Mouse (Mus musculus) cortical plate, adult 2 months (tissue): ENCODE measurements around the gene Crybb2. TPM values are rescaled to one million over a fixed set of nuclear protein-coding genes. Genes with fewer than 3 reads are reported as not detected.

Experiments
- H3K27ac ChIP-seq: fragments of 200-500 bp; 2 replicates; pipeline ENCODE4 v1.5.1; 2012; ENCODE audit warnings: low read length, control low read depth, inconsistent platforms; ENCODE audit not compliant: insufficient read depth
- H3K4me1 ChIP-seq: fragments of 200-500 bp; 2 replicates; pipeline ENCODE4 v1.6.1; 2011; ENCODE audit warnings: low read length; ENCODE audit not compliant: control insufficient read depth, insufficient read depth
- H3K4me3 ChIP-seq: fragments of 200-500 bp; 2 replicates; pipeline ENCODE4 v1.5.1; 2011; ENCODE audit warnings: mild to moderate bottlenecking, low read length, control low read depth; ENCODE audit not compliant: insufficient read depth
- CTCF ChIP-seq: fragments of 200-500 bp; IDR thresholded peaks from 2 replicates; pipeline ENCODE4 v1.5.1; 2011; ENCODE audit warnings: mild to moderate bottlenecking, control low read depth, low read length; ENCODE audit not compliant: insufficient read depth; ENCODE audit errors: extremely low read depth
- POLR2A ChIP-seq: fragments of 200-500 bp; IDR thresholded peaks from 2 replicates; pipeline ENCODE4 v1.6.1; 2011; ENCODE audit warnings: mild to moderate bottlenecking, low read length, control low read depth; ENCODE audit not compliant: insufficient read depth; ENCODE audit errors: extremely low read depth
- polyA plus RNA-seq: library from polyadenylated mRNA; depleted of rRNA; stranded (reverse); fragments of >200 nt; gene quantifications from 2 replicates; pipeline ENCODE4 v1.2.3, GENCODE M21; 2012

The Crybb2 gene
- polyA plus RNA-seq, 1 experiment = not detected

- no peak overlapping the region for H3K4me3 ChIP-seq
- H3K4me1 ChIP-seq = peaks cover 14% of the 10 kb centered on the region
- H3K27ac ChIP-seq = no peak overlapping the region
- TF ChIP-seq CTCF (no peak), POLR2A (no peak)
Measured at GRCm38 (mm10) chr5:113108165-113108764, 38.3 kb upstream of the Crybb2 start.

DNA sequence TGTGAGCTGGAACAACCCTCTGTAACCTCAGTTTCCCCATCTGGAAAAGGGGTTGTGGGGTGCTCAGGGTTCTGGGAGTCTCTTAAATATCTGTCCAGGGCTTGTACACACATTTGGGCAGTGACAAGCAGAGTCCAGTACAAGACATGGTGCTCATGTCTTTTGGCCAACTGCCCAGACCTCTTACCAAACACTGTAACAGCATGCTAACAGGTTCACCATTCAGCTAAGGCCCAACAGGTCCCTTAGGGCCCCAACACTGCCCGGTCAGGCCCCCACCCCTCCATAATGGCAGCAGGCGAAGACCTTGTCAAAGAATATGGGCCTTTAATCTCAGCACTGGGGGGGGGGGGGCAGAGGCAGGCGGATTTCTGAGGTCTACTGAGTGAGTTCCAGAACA, 37.8 kb upstream of the Crybb2 start:
- H3K4me1 ChIP-seq = peaks cover 16% of the 10 kb centered on the region
- H3K4me3 ChIP-seq = no peak overlapping the region
- no peak for TF ChIP-seq CTCF
- no peak for TF ChIP-seq POLR2A
- no peak overlapping the region for H3K27ac ChIP-seq

DNA sequence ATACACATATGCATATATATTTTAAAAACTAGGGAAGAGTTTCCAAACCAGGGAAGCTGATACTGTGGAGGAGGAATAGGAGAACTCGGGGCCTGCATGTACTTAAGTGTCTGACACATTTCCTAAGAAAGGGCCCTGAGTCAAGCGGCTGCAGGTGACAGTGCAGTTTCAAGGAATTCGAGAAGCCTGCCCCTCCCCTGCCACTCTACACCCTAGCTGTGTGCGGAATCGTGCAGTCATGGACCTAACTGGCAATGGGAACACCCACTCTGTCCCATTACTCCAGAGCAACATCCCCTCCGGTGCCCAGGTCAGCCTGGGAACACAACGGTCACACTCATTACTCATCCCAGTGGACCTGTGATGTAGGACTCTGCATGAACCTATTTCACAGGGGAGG, 36.7 kb upstream of the Crybb2 start:
- no peak overlapping the region for H3K4me3 ChIP-seq
- no peak for TF ChIP-seq CTCF
- no peak for TF ChIP-seq POLR2A
- H3K4me1 ChIP-seq = peaks cover 15% of the 10 kb centered on the region
- H3K27ac ChIP-seq = no peak overlapping the region

DNA sequence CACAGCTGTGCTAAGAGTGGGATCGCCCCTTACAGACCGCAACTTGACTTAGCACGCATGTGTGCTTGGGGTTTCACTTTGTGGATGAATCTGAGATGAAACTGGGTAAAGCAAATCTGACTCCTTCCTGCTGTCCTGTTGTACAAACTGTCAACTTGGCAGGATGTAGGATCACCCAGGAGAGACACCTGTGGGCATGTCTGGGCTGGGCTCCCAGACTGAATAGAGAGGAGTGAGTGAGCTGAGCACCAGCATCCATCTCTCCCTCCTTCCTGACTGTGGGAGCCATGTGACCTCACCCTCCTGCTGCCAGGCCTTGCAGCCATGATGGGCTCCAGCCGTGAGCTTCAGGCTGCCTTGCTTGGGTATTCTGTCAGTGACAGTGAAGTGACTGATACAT, 35.6 kb upstream of the Crybb2 start:
- H3K27ac ChIP-seq = no peak overlapping the region
- H3K4me1 ChIP-seq = peaks cover 11% of the 10 kb centered on the region

GRCm38 (mm10) chr5:113105035-113105434, 35.1 kb upstream of the Crybb2 start:
- Histone ChIP-seq H3K27ac (no peak overlapping the region), H3K4me3 (no peak overlapping the region), H3K4me1 (peaks cover 11% of the 10 kb centered on the region)
- TF ChIP-seq POLR2A = no peak
- TF ChIP-seq CTCF = no peak

More for the DNA sequence above, 35.6 kb upstream of the Crybb2 start:
- no peak for TF ChIP-seq POLR2A
- no peak for TF ChIP-seq CTCF
- H3K4me3 ChIP-seq = no peak overlapping the region

DNA sequence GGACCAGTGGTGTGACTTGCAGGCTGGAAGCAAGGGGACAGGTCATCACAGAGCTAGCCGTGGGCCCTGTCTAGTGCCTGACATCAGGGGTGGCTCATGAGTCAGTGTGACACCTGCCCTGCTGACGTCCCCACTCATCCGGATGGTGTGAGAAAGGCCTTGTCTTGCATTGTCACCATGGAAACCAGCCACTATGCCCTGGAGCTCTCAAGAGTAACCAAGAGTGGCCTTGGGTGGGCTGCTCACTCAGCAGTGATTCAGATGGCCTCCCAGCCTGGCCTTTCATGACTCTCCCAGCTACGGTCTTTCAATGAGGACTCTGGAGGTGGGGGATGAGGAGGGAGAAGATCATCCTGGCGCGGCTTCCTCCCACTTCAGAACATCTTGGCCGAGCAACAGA, 32.5 kb upstream of the Crybb2 start:
- TF ChIP-seq POLR2A (no peak), CTCF (no peak)
- Histone ChIP-seq H3K27ac (peak overlapping the region; percentile 62; the same call in 1 of the 2 replicates), H3K4me1 (peaks cover 11% of the 10 kb centered on the region), H3K4me3 (no peak overlapping the region)

- no peak overlapping the region for H3K4me3 ChIP-seq
- TF ChIP-seq CTCF = no peak
- TF ChIP-seq POLR2A = no peak
- H3K27ac ChIP-seq = no peak overlapping the region
- H3K4me1 ChIP-seq = peaks cover 9% of the 10 kb centered on the region
Measured at GRCm38 (mm10) chr5:113101457-113101856, 31.5 kb upstream of the Crybb2 start.

- TF ChIP-seq CTCF = no peak
- no peak for TF ChIP-seq POLR2A
- Histone ChIP-seq H3K4me1 (peaks cover 9% of the 10 kb centered on the region), H3K27ac (no peak overlapping the region), H3K4me3 (no peak overlapping the region)
Measured at GRCm38 (mm10) chr5:113100422-113100821, 30.5 kb upstream of the Crybb2 start.

GRCm38 (mm10) chr5:113099546-113099945, 29.6 kb upstream of the Crybb2 start:
- H3K4me3 ChIP-seq = no peak overlapping the region
- TF ChIP-seq CTCF (peak; percentile 100), POLR2A (no peak)
- no peak overlapping the region for H3K27ac ChIP-seq
- H3K4me1 ChIP-seq = peaks cover 8% of the 10 kb centered on the region

- Histone ChIP-seq H3K4me3 (no peak overlapping the region), H3K4me1 (peaks cover 4% of the 10 kb centered on the region), H3K27ac (no peak overlapping the region)
- TF ChIP-seq POLR2A (no peak), CTCF (no peak)
Measured at GRCm38 (mm10) chr5:113097551-113097950, 27.6 kb upstream of the Crybb2 start.
